Comparison of ENCODE assay signal across 10 mouse cellular contexts in genomic region chr13:15298457-15298856, GRCm38 (mm10).
A peak's percentile ranks its signal among the peaks of the same experiment; 100 is the strongest.
DNase-seq lines count a peak whose midpoint lies in the region.
"Had no signal": no experiment of that assay in that cellular context is flagged by ENCODE, and none has a peak within 500 bp of the region (broad histone marks: within the 10 kb centered on the region; RNA-seq: fewer than 3 reads in every experiment).

No protein-coding gene starts in this region.

- DNase-seq in layer of hippocampus, postnatal 10 days (ENCODE audit: low spot score in 2 of 2) = peak; percentile 7 to 23
- DNase-seq in layer of hippocampus, adult 11-12 months (ENCODE audit: low spot score) = no peak
- peak; percentile 75 for DNase-seq in Muller cell, postnatal 12 days (ENCODE audit: inconsistent ontology term)
- peak; percentile 48 for DNase-seq in adipocyte (ENCODE audit: low spot score)
- peak; percentile 30 for DNase-seq in heart, postnatal 4 days
- no peak for DNase-seq in thymus, postnatal 25 days
- no peak for DNase-seq in T-cell, adult 2 months (ENCODE audit: low spot score)
- DNase-seq: adrenal gland, postnatal 14 days; cerebellum, adult 9-11 months; right cerebral cortex, postnatal 25 days had no signal

Comparison
In these comparisons a context has a peak if more than half of its experiments do, and no peak if none do; other contexts are left out.
1. DNase-seq: peak in layer of hippocampus, postnatal 10 days (2 of 2), Muller cell, postnatal 12 days (single experiment), adipocyte (single experiment) and heart, postnatal 4 days (single experiment); none in layer of hippocampus, adult 11-12 months (single experiment), thymus, postnatal 25 days (single experiment) and T-cell, adult 2 months (single experiment).